Mouse (Mus musculus) heart, embryonic 12.5 days (tissue): ENCODE measurements at regions not wholly inside any gene's neighbourhood (a gene's known extent, or its start where the extent isn't known, plus 50 kb on each side); places are given as distances from the start of the nearest gene placed in this dataset.

ENCODE experiments used
- ATAC-seq: fragments of 200-750 bp; cut with Nextera tagmentation; 2 replicates; pipeline ENCODE4 v1.8.0; 2017; ENCODE audit warnings: moderate TSS enrichment, moderate library complexity; ENCODE audit not compliant: insufficient number of reproducible peaks, low FRiP score
- H3K27ac ChIP-seq: fragments of 300-500 bp; sonication (generic); 2 replicates; pipeline ENCODE4 v1.5.1; 2016; ENCODE audit warnings: mild to moderate bottlenecking, moderate library complexity; ENCODE audit not compliant: poor library complexity, severe bottlenecking
- H3K27me3 ChIP-seq: fragments of 300-500 bp; sonication (generic); replicated peaks from 2 replicates; pipeline ENCODE4 v1.6.1; 2016; ENCODE audit warnings: mild to moderate bottlenecking, moderate library complexity
- H3K36me3 ChIP-seq: fragments of 300-500 bp; sonication (generic); 2 replicates; pipeline ENCODE4 v1.6.1; 2016; ENCODE audit warnings: mild to moderate bottlenecking, moderate library complexity
- H3K4me1 ChIP-seq: fragments of 300-500 bp; sonication (generic); replicated peaks from 2 replicates; pipeline ENCODE4 v1.6.1; 2016; ENCODE audit warnings: mild to moderate bottlenecking
- H3K4me2 ChIP-seq: fragments of 300-500 bp; sonication (generic); 2 replicates; pipeline ENCODE4 v1.6.1; 2016; ENCODE audit warnings: mild to moderate bottlenecking, moderate library complexity
- H3K4me3 ChIP-seq: fragments of 300-500 bp; sonication (generic); 2 replicates; pipeline ENCODE4 v1.5.1; 2016; ENCODE audit warnings: mild to moderate bottlenecking
- H3K9ac ChIP-seq: fragments of 300-500 bp; sonication (generic); 2 replicates; pipeline ENCODE4 v1.6.1; 2016; ENCODE audit warnings: mild to moderate bottlenecking, moderate library complexity
- H3K9me3 ChIP-seq: fragments of 300-500 bp; sonication (generic); replicated peaks from 2 replicates; pipeline ENCODE4 v1.6.1; 2016; ENCODE audit warnings: mild to moderate bottlenecking, moderate library complexity
- WGBS: fragments of 180-500 bp; shearing (Covaris S2); methylation state at CpG from one replicate; pipeline ENCODE4 v1.1.7; 2016; 5-methylcytosine and 5-hydroxymethylcytosine counted together

DNA sequence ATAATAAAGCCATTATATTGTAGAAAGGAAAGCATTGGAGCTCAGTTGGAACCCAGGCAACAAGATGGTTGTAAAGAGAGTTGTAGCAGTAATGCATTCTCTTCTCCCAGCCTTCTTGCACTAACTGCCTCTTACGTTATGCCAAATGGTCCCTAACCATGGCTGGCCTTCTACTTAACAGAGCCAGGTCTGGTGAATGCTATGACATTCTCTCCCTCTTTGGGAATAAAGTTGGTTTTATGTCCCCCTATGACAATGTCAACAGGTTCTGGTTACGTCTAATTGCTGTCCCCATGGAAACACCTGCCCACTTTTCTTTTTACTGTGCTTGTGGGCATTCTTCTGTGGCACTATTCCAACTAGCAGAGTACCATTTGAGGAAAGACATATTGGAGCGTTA, 126.4 kb upstream of the Npvf start:
- 81% methylated on average over 3 of the region's 3 CpGs for WGBS
- H3K4me1 ChIP-seq: peaks cover 9% of the 10 kb centered on the region
- no peak overlapping the region for H3K27ac ChIP-seq
- ATAC-seq: no peak
- H3K4me3 ChIP-seq: no peak overlapping the region
- H3K9ac ChIP-seq: no peak overlapping the region
- H3K4me2 ChIP-seq: no peak overlapping the region
- H3K36me3 ChIP-seq: no peaks in the 10 kb centered on the region
- 0 out of 2 replicates have a peak, but pooled peaks cover 3% of the 10 kb centered on the region for H3K27me3 ChIP-seq
- H3K9me3 ChIP-seq: no peaks in the 10 kb centered on the region

DNA sequence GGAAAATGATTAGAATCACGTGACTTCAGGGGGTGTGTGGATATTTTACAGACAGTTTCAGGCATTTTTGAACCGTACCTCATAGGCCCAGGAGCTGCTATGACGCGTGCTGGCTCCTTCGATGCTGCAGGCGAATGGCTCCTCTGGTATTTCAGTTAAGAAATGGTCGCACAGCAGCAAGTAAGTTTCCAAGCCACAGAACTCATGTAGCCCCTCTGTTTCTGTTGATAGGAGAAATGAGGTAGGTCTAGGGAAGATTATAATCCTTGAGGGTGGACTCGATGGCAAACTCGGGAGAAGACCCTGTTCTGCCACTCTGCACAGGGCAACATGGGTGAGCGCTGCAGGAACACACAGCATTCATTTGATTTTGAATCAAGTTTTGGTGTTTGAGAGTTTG, 127.0 kb upstream of the Npvf start:
- 0 out of 2 replicates have a peak, but pooled peaks cover 3% of the 10 kb centered on the region for H3K27me3 ChIP-seq
- H3K27ac ChIP-seq: no peak overlapping the region
- no peaks in the 10 kb centered on the region for H3K9me3 ChIP-seq
- no peaks in the 10 kb centered on the region for H3K36me3 ChIP-seq
- no peak overlapping the region for H3K9ac ChIP-seq
- H3K4me3 ChIP-seq: no peak overlapping the region
- ATAC-seq: no peak
- WGBS: 77% methylated on average over 10 of the region's 10 CpGs
- H3K4me1 ChIP-seq: peaks cover 9% of the 10 kb centered on the region
- no peak overlapping the region for H3K4me2 ChIP-seq

DNA sequence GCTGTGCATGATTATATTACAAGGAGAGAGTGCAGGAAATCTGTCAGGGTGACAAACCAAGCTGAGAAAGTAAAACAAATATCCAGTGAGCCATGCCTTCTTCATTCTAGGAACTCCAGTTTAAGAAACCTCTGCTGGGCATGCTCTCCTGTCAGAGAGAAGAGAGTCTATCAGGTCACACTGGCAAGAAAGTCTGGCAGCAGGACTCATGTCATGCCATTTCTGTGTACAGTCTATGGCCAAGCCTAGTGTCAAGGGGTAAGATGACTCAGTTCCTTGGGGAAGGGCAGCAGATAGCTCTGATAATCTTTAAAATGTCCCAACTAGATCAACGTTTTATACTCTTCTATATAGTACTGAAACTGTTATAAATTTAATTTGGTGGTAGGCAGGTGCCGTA, 128.0 kb upstream of the Npvf start:
- 70% methylated on average over 2 of the region's 2 CpGs for WGBS
- no peak overlapping the region for H3K4me2 ChIP-seq
- H3K27ac ChIP-seq: no peak overlapping the region
- H3K9ac ChIP-seq: no peak overlapping the region
- 0 out of 2 replicates have a peak, but pooled peaks cover 3% of the 10 kb centered on the region for H3K27me3 ChIP-seq
- H3K36me3 ChIP-seq: no peaks in the 10 kb centered on the region
- H3K9me3 ChIP-seq: peaks cover 3% of the 10 kb centered on the region; the same call in 1 of the 2 replicates
- H3K4me1 ChIP-seq: no peaks in the 10 kb centered on the region
- no peak overlapping the region for H3K4me3 ChIP-seq
- no peak for ATAC-seq

DNA sequence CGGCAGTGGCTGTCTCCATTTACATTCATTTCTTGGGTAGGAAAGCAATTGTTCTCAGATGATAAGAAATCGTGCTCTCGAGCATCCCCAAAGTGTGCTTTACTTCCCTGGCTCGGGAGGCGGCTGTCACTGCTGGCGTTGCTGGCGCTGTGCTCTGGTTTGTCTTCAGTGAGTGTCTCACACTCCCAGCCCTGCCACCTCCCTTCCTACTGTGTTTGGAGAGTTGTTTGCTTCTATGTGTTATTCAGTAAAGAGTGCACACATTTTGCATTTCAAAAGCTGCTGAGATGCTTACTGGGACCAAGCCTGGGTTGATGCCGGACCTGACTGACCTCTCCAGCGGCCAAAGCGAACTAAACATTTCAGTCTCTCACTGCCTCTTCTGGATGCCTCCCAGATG, 129.3 kb upstream of the Npvf start:
- no peaks in the 10 kb centered on the region for H3K36me3 ChIP-seq
- H3K27me3 ChIP-seq: 0 out of 2 replicates have a peak, but pooled peaks cover 3% of the 10 kb centered on the region
- WGBS: 53% methylated on average over 10 of the region's 10 CpGs
- no peak overlapping the region for H3K9ac ChIP-seq
- H3K27ac ChIP-seq: no peak overlapping the region
- no peak for ATAC-seq
- H3K4me3 ChIP-seq: no peak overlapping the region
- H3K4me1 ChIP-seq: no peaks in the 10 kb centered on the region
- H3K9me3 ChIP-seq: peaks cover 5% of the 10 kb centered on the region; the same call in 1 of the 2 replicates
- no peak overlapping the region for H3K4me2 ChIP-seq

DNA sequence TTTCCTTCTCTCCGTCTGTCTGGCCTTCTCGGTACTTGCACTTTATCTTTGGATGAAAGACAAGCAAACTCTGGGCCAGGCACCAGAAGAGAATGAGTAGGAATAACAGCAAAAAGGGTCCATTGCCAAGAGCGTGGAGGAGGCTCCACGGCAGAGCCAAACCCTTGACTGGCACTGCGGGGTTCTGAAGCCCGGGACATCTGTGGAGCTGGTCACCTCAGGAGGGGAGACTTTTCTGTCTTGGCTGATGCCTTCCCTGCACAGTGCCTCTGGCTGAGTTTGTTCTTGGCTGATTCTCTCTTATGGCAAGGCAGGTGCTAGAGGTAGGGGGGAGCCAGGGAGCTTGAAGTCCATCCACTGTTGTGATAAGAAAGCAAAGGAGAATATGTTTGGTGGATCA, 130.1 kb upstream of the Npvf start:
- no peaks in the 10 kb centered on the region for H3K4me1 ChIP-seq
- H3K4me2 ChIP-seq: no peak overlapping the region
- H3K27ac ChIP-seq: no peak overlapping the region
- no peak for ATAC-seq
- no peaks in the 10 kb centered on the region for H3K36me3 ChIP-seq
- H3K27me3 ChIP-seq: 0 out of 2 replicates have a peak, but pooled peaks cover 3% of the 10 kb centered on the region
- no peak overlapping the region for H3K4me3 ChIP-seq
- peaks cover 5% of the 10 kb centered on the region; the same call in 1 of the 2 replicates for H3K9me3 ChIP-seq
- 80% methylated on average over 6 of the region's 6 CpGs for WGBS
- H3K9ac ChIP-seq: no peak overlapping the region

DNA sequence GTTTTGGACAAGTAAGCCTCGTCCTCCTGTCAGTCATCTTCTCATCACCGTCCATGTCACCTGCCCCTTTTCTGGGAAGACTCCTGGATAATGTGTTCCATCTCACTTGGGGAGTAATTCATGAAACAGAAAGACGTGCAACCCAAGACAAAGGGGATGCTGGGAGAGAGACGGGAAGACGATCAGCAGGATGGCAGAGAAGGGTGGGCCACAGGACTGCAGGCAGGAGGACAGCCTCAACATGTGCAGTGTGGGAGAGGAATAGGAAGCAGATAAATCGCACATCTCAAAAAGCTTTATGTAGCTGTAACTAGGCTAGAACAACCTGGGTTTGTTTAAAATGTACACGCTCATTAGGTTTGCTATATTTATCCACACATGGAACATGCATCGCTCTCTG, 133.4 kb upstream of the Npvf start:
- Histone ChIP-seq H3K4me2 (no peak overlapping the region), H3K36me3 (no peaks in the 10 kb centered on the region), H3K9me3 (peaks cover 5% of the 10 kb centered on the region; the same call in 1 of the 2 replicates), H3K27ac (no peak overlapping the region), H3K27me3 (0 out of 2 replicates have a peak, but pooled peaks cover 3% of the 10 kb centered on the region), H3K4me1 (no peaks in the 10 kb centered on the region), H3K4me3 (no peak overlapping the region), H3K9ac (no peak overlapping the region)
- WGBS: 79% methylated on average over 8 of the region's 8 CpGs
- ATAC-seq: no peak

DNA sequence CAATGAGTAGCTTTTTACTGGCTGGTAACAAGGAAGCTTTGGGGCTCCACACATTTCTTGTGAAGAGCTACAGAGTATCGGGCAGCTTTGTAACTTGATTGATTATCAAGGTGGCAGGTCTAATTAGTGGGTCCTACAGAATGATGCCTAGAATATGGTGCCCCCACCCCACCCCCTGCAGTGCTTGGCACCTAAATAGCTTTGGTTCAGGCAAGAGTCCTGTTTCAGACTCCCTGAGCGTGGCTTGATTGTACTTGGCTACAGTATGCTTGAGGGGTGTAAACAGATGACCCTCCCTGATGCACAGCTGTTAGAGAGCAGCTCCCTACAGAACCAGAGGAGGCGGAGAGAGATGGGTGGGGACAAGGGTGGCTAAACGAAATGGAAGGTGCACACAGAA, 145.7 kb upstream of the Npvf start:
- no peaks in the 10 kb centered on the region for H3K4me1 ChIP-seq
- H3K4me3 ChIP-seq: no peak overlapping the region
- no peak overlapping the region for H3K4me2 ChIP-seq
- no peak for ATAC-seq
- 65% methylated on average over 4 of the region's 4 CpGs for WGBS
- no peak overlapping the region for H3K9ac ChIP-seq
- no peak overlapping the region for H3K27ac ChIP-seq
- no peaks in the 10 kb centered on the region for H3K36me3 ChIP-seq
- H3K27me3 ChIP-seq: peaks cover 8% of the 10 kb centered on the region; the same call in 1 of the 2 replicates
- no peaks in the 10 kb centered on the region for H3K9me3 ChIP-seq

DNA sequence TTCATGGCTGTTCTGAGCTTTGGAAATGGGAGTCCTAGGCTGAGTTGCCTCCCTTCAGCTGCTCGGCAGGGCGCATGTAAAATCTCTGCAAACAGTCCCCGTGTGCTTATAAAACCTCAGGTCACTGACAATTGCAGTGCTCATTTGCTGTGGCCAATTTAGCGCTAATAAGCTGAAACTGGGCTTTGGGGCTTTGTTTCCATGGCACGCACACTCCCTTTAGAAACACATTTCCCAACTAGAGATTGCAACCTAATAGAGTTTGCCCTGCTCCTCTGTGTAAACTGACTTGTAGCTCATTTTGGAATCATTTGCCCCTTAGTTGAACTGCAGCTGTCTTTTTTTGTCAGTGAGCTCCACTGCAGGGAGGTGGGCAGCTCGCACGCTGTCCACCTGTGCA, 148.7 kb upstream of the Npvf start:
- 73% methylated on average over 7 of the region's 7 CpGs for WGBS
- Histone ChIP-seq H3K4me3 (no peak overlapping the region), H3K27ac (no peak overlapping the region), H3K36me3 (no peaks in the 10 kb centered on the region), H3K9me3 (no peaks in the 10 kb centered on the region), H3K4me2 (no peak overlapping the region), H3K9ac (no peak overlapping the region), H3K4me1 (peaks cover 6% of the 10 kb centered on the region; the same call in 1 of the 2 replicates), H3K27me3 (peaks cover 8% of the 10 kb centered on the region; the same call in 1 of the 2 replicates)
- no peak for ATAC-seq

DNA sequence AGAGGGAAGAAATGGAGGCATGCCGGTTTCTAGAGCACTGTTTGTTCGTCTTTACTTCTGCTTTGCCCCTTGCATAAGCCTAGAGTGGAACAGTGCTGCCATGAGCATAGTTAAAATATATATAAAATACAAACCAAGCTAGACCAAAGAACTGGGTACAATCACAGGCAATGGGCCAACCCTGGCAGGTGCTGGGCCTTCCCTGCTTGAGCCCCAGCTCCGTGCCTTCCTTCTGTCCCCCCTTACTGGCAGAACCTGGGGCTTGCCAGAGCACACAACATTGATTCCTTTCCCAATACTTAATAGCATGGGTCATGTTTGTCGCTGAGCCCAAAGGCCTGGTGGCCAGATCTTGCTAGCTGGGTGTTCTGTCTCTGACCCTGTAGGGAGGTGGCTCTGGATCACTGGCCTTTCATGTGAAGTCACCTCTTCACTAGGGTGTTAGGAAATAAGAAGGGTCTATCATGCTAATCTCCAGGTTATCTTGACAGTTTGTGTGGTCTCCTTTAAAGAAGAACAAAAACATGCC, 150.3 kb upstream of the Npvf start:
- Histone ChIP-seq H3K27me3 (peaks cover 8% of the 10 kb centered on the region; the same call in 1 of the 2 replicates), H3K4me1 (peaks cover 13% of the 10 kb centered on the region), H3K9ac (no peak overlapping the region), H3K4me3 (no peak overlapping the region), H3K27ac (no peak overlapping the region), H3K36me3 (no peaks in the 10 kb centered on the region), H3K9me3 (no peaks in the 10 kb centered on the region), H3K4me2 (no peak overlapping the region)
- ATAC-seq: no peak
- 85% methylated on average over 4 of the region's 4 CpGs for WGBS

DNA sequence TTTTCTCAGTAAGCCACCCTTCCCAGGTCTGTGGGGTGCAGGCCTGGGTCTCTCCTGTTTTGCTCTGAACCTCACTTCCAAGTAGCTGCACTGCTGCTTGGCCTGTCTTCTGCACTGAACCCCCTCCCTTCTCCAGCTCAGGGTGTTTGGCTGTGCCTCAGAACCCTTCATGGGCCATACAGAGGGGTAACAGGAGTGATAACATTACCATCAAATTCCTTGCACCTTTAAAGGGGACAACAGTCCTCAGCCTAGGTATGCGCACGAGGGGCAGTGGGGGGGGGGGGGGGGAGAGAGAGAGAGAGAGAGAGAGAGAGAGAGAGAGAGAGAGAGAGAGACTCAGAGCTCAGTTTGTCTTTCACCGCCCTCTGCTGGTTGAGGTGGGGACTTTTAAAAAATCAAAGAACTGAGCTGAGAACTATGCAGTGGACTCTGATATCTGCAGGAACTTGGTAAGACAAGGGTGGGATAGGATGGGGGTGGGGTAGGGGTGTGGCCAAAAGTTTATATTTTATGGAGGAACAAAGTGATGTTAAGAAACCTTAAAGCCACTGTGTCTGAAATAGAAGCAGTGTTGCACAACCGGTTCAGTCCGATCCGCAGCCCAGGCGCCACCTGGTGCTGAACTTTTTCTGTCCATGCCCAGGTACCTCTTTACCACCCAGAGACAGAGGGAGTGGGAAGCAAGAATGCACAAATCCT, 152.3 kb upstream of the Npvf start:
- Histone ChIP-seq H3K36me3 (no peaks in the 10 kb centered on the region), H3K9ac (no peak overlapping the region), H3K4me1 (peaks cover 17% of the 10 kb centered on the region), H3K4me3 (no peak overlapping the region), H3K4me2 (peak overlapping the region; percentile 37), H3K27me3 (peaks cover 8% of the 10 kb centered on the region; the same call in 1 of the 2 replicates), H3K9me3 (no peaks in the 10 kb centered on the region), H3K27ac (peak overlapping the region; percentile 83; the same call in 1 of the 2 replicates)
- WGBS: 23% methylated on average over 7 of the region's 7 CpGs
- peak; percentile 46; the same call in 1 of the 2 replicates for ATAC-seq

DNA sequence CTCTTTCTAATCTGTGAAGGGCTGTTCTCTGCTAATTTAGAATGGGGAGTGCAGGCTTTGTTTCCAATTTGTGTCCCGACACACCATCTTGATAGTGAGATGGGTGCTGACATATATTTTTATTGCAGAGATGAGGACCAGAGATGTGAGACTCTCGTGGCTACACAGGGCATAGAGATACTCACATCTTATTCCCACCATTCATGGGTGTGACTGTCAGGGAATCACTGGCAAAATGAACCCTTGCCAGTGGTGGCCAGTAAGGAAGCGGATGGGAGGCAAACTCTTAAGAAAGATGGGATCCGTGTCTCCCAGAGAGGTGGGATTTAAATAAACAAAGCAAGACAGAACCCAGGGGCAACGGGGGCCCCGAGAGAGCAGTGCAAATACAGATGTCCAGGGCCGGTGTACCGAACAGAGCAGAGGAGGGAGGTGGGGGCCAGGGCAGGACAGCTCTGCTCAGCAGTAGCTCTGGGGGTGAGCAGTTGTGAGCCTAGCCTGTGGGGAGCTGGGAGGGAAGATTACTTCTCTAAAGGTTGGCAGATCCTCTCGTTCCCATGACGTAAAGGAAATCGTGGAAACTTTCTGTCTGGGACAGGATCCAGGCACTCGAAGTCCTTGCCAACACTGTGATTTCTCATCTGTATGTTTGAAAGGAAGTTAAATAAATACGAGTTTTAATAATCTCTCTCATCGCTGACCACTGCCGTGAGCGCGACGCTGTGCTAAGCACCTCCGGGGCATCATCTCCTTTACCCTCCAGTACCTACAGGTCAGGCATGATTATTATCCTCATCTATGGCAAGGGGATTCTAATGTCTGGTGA, 153.2 kb upstream of the Npvf start:
- Histone ChIP-seq H3K4me2 (peak overlapping the region; percentile 37), H3K36me3 (no peaks in the 10 kb centered on the region), H3K4me3 (no peak overlapping the region), H3K4me1 (peaks cover 17% of the 10 kb centered on the region), H3K9ac (no peak overlapping the region), H3K27ac (peak overlapping the region; percentile 83), H3K27me3 (peaks cover 8% of the 10 kb centered on the region; the same call in 1 of the 2 replicates), H3K9me3 (no peaks in the 10 kb centered on the region)
- 48% methylated on average over 19 of the region's 19 CpGs for WGBS
- peak; percentile 86 for ATAC-seq
